Mouse (Mus musculus) lung, postnatal 0 days (tissue): ENCODE measurements at regions not wholly inside any gene's neighbourhood (a gene's known extent, or its start where the extent isn't known, plus 50 kb on each side); places are given as distances from the start of the nearest gene placed in this dataset.

ENCODE experiments used
- ATAC-seq: fragments of 200-750 bp; cut with Nextera tagmentation; 2 replicates; pipeline ENCODE4 v1.8.0; 2017; ENCODE audit warnings: moderate library complexity
- DNase-seq: peaks from one replicate; pipeline ENCODE4 v3.0.0-alpha.2; 2016; ENCODE audit warnings: low spot score
- H3K27ac ChIP-seq: fragments of 300-500 bp; sonication (generic); 2 replicates; pipeline ENCODE4 v1.5.1; 2014; ENCODE audit warnings: antibody characterized with exemption, mild to moderate bottlenecking, low read length, mixed read lengths
- H3K27me3 ChIP-seq: fragments of 300-500 bp; sonication (generic); replicated peaks from 2 replicates; pipeline ENCODE4 v1.6.1; 2014; ENCODE audit warnings: low read length, mixed read lengths; ENCODE audit not compliant: insufficient read depth
- H3K36me3 ChIP-seq: fragments of 300-500 bp; sonication (generic); 2 replicates; pipeline ENCODE4 v1.6.1; 2014; ENCODE audit warnings: low read length, mixed read lengths; ENCODE audit not compliant: insufficient read depth
- H3K4me1 ChIP-seq: fragments of 300-500 bp; sonication (generic); 2 replicates; pipeline ENCODE4 v1.6.1; 2014; ENCODE audit warnings: antibody characterized with exemption, low read depth, low read length, mixed read lengths; ENCODE audit not compliant: insufficient read depth
- H3K4me2 ChIP-seq: fragments of 300-500 bp; sonication (generic); replicated peaks from 2 replicates; pipeline ENCODE4 v1.6.1; 2014; ENCODE audit warnings: low read depth, mild to moderate bottlenecking, low read length, moderate library complexity, mixed read lengths
- H3K4me3 ChIP-seq: fragments of 300-500 bp; sonication (generic); 2 replicates; pipeline ENCODE4 v1.5.1; 2014; ENCODE audit warnings: low read depth, low read length
- H3K9ac ChIP-seq: fragments of 300-500 bp; sonication (generic); replicated peaks from 2 replicates; pipeline ENCODE4 v1.6.1; 2014; ENCODE audit warnings: low read depth, mild to moderate bottlenecking
- H3K9me3 ChIP-seq: fragments of 300-500 bp; sonication (generic); 2 replicates; pipeline ENCODE4 v1.6.1; 2016; ENCODE audit warnings: low read length, mixed read lengths
- CTCF ChIP-seq: IDR thresholded peaks from 2 replicates; pipeline ENCODE4 v1.5.1; 2016; ENCODE audit warnings: antibody characterized with exemption, mild to moderate bottlenecking
- EP300 ChIP-seq: IDR thresholded peaks from 2 replicates; pipeline ENCODE4 v1.6.1; 2016; ENCODE audit warnings: antibody characterized with exemption, mild to moderate bottlenecking, control low read depth
- WGBS: fragments of 180-500 bp; shearing (Covaris S2); extraction: QIAGEN DNeasy Blood & Tissue Kit; methylation state at CpG from one replicate; pipeline ENCODE4 v1.1.7; 2014; 5-methylcytosine and 5-hydroxymethylcytosine counted together

DNA sequence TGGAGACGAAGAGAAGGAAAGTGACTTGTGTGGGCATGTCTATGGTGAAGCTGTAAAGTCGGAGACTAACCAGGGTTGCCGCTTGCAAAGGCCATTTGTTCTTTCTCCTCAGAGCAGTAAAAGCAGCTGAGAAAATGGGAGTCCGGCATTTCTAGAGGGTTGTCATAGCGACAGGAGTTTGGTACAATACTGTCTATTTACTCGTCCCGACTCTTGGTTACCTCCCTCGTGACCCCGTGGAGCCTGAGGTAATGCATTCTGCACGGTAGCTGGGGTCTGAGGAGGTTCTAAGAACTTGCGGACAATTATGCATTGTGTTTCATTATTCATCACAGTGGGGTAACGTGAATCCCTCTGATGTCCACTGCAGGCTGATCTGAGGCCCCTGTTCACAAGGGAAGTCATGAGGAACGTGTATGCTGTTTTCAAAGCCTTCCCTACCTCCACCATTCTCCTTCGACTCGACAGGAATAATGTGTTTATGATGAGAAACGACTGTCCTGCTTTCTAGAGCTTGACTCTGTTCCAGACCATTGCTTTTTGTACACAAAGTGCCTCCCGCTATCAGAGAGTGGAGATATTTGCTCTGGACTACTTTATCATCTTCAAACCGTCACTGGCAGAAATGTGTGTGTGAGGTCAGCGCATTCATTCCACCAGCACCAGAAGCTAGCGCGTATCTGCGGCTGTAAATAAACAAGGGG lies 55.1 kb upstream of the Ednrb start:
- ATAC-seq (peak; percentile 68), DNase-seq (peak; percentile 70)
- Histone ChIP-seq H3K27me3 (no peaks in the 10 kb centered on the region), H3K4me2 (peak overlapping the region; percentile 44), H3K9ac (no peak overlapping the region), H3K27ac (0 out of 2 replicates have a peak overlapping the region, but pooled peaks have one; percentile 15), H3K36me3 (no peaks in the 10 kb centered on the region), H3K4me1 (peaks cover 6% of the 10 kb centered on the region; the same call in 1 of the 2 replicates), H3K9me3 (no peaks in the 10 kb centered on the region), H3K4me3 (peak overlapping the region; percentile 10; the same call in 1 of the 2 replicates)
- 4% methylated on average over 22 of the region's 22 CpGs for WGBS
- TF ChIP-seq CTCF (no peak), EP300 (peak; percentile 51; the same call in 1 of the 2 replicates)

DNA sequence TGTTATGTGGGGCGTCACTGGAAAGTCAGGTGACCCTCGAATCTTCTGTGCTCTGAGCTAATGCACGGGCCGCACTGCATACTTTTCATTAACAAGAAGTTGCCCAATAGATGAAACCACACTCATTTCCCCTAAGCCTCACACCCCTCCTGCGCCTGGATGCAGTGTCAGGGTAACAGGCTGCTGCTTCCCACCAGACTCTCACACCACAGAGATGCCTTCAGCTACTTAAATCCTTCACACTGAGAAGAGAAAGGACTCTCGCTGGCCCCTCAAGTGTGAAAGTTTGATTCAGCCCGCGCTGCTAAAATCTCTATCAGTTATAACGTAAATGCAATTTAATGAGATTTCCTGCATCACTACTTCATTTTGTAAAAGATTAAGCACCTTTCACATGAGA lies 54.5 kb upstream of the Ednrb start:
- H3K4me1 ChIP-seq: peaks cover 6% of the 10 kb centered on the region; the same call in 1 of the 2 replicates
- H3K4me2 ChIP-seq: peak overlapping the region; percentile 44
- TF ChIP-seq CTCF (no peak), EP300 (no peak)
- no peaks in the 10 kb centered on the region for H3K36me3 ChIP-seq
- H3K27ac ChIP-seq: 0 out of 2 replicates have a peak overlapping the region, but pooled peaks have one; percentile 15
- H3K4me3 ChIP-seq: no peak overlapping the region
- peak; percentile 22 for DNase-seq
- H3K9ac ChIP-seq: no peak overlapping the region
- 28% methylated on average over 9 of the region's 9 CpGs for WGBS
- H3K9me3 ChIP-seq: no peaks in the 10 kb centered on the region
- no peaks in the 10 kb centered on the region for H3K27me3 ChIP-seq
- peak; percentile 28; the same call in 1 of the 2 replicates for ATAC-seq

DNA sequence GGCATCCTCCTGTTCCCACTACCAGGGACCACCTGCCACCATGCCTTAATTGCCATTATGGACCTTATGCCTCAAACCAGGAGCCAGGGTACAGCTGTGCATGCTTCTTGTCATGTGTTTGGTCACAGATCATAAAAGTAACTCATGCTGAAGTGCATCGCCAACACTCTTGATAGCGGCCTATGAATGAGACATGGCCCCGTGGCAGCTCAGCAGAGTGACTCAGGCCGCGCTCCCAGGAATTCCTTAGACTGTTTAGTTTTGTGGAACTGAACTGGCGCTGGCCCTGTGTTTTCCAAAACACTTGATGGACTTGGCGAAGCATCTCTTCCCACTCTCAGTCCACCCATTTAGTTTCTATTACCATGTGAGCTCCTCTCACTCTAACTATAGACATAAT lies 51.1 kb upstream of the Ednrb start:
- ATAC-seq (peak; percentile 76), DNase-seq (peak; percentile 72)
- no peaks in the 10 kb centered on the region for H3K9me3 ChIP-seq
- no peaks in the 10 kb centered on the region for H3K27me3 ChIP-seq
- TF ChIP-seq CTCF (no peak), EP300 (0 out of 2 replicates have a peak, but pooled peaks have one; percentile 25)
- no peak overlapping the region for H3K9ac ChIP-seq
- H3K4me1 ChIP-seq: peaks cover 6% of the 10 kb centered on the region; the same call in 1 of the 2 replicates
- H3K4me3 ChIP-seq: no peak overlapping the region
- H3K4me2 ChIP-seq: no peak overlapping the region
- WGBS: 64% methylated on average over 7 of the region's 7 CpGs
- peak overlapping the region; percentile 43; the same call in 1 of the 2 replicates for H3K27ac ChIP-seq
- H3K36me3 ChIP-seq: no peaks in the 10 kb centered on the region
